Mouse (Mus musculus): ENCODE results near the gene Kremen1. TPM values are rescaled to one million over a fixed set of nuclear protein-coding genes. Genes with fewer than 3 reads are reported as not detected.

Kremen1 gene
- polyA plus RNA-seq, 1 experiment from 2014 or later, result 1.9 TPM

- WGBS (ENCODE audit: insufficient replicate concordance), result 67% methylated on average over 2 of the region's 2 CpGs
- no peaks in the 10 kb centered on the region; the same call in 1 of the 2 replicates for H3K4me1 ChIP-seq (replicated peaks)
These were observed 22.6 kb upstream of the Kremen1 start for GRCm38 (mm10) chr11:5283987-5284386.

GRCm38 (mm10) chr11:5280932-5281331 is 19.6 kb upstream of the Kremen1 start:
- Histone ChIP-seq H3K4me2 (no peak overlapping the region), H3K27ac (replicated peaks) (no peak overlapping the region), H3K27me3 (no peaks in the 10 kb centered on the region), H3K36me3 (replicated peaks) (peaks cover 26% of the 10 kb centered on the region; the same call in 1 of the 2 replicates), H3K4me3 (replicated peaks) (no peak overlapping the region), H3K4me1 (replicated peaks) (no peaks in the 10 kb centered on the region; the same call in 1 of the 2 replicates), H3K9ac (no peak overlapping the region), H3K9me3 (replicated peaks) (no peaks in the 10 kb centered on the region)
- no peak for ATAC-seq (ENCODE audit: insufficient read depth)
- WGBS (ENCODE audit: insufficient replicate concordance), result 69% methylated on average over 7 of the region's 7 CpGs

More at GRCm38 (mm10) chr11:5283987-5284386, 22.6 kb upstream of the Kremen1 start:
- Histone ChIP-seq H3K27me3 (no peaks in the 10 kb centered on the region), H3K27ac (replicated peaks) (no peak overlapping the region), H3K4me3 (replicated peaks) (no peak overlapping the region), H3K4me2 (no peak overlapping the region), H3K9ac (no peak overlapping the region), H3K36me3 (replicated peaks) (peaks cover 34% of the 10 kb centered on the region; the same call in 1 of the 2 replicates), H3K9me3 (replicated peaks) (no peaks in the 10 kb centered on the region)
- ATAC-seq (ENCODE audit: insufficient read depth), result no peak

- Histone ChIP-seq H3K27me3 (no peaks in the 10 kb centered on the region), H3K9ac (no peak overlapping the region), H3K4me1 (replicated peaks) (peaks cover 2% of the 10 kb centered on the region; the same call in 1 of the 2 replicates), H3K27ac (replicated peaks) (no peak overlapping the region), H3K9me3 (replicated peaks) (no peaks in the 10 kb centered on the region), H3K4me2 (no peak overlapping the region), H3K4me3 (replicated peaks) (no peak overlapping the region), H3K36me3 (replicated peaks) (0 out of 2 replicates have a peak, but pooled peaks cover 17% of the 10 kb centered on the region)
- ATAC-seq (ENCODE audit: insufficient read depth), result no peak
- 83% methylated on average over 2 of the region's 2 CpGs for WGBS (ENCODE audit: insufficient replicate concordance)
These were observed 17.1 kb upstream of the Kremen1 start for GRCm38 (mm10) chr11:5278463-5278862.

GRCm38 (mm10) chr11:5277307-5277971 is 16.1 kb upstream of the Kremen1 start:
- no peaks in the 10 kb centered on the region for H3K27me3 ChIP-seq
- no peaks in the 10 kb centered on the region for H3K9me3 ChIP-seq (replicated peaks)
- no peak overlapping the region for H3K4me2 ChIP-seq
- no peak overlapping the region for H3K9ac ChIP-seq
- H3K27ac ChIP-seq (replicated peaks), result no peak overlapping the region
- H3K4me3 ChIP-seq (replicated peaks), result no peak overlapping the region
- H3K36me3 ChIP-seq (replicated peaks), result 0 out of 2 replicates have a peak, but pooled peaks cover 14% of the 10 kb centered on the region
- 70% methylated on average over 5 of the region's 5 CpGs for WGBS (ENCODE audit: insufficient replicate concordance)
- peaks cover 10% of the 10 kb centered on the region; the same call in 1 of the 2 replicates for H3K4me1 ChIP-seq (replicated peaks)
- no peak for ATAC-seq (ENCODE audit: insufficient read depth)

- Histone ChIP-seq H3K27me3 (no peaks in the 10 kb centered on the region), H3K4me1 (replicated peaks) (peaks cover 10% of the 10 kb centered on the region; the same call in 1 of the 2 replicates), H3K4me2 (no peak overlapping the region), H3K4me3 (replicated peaks) (no peak overlapping the region), H3K9me3 (replicated peaks) (no peaks in the 10 kb centered on the region), H3K27ac (replicated peaks) (no peak overlapping the region), H3K36me3 (replicated peaks) (no peaks in the 10 kb centered on the region), H3K9ac (no peak overlapping the region)
- ATAC-seq (ENCODE audit: insufficient read depth), result no peak
- 65% methylated on average over 4 of the region's 4 CpGs for WGBS (ENCODE audit: insufficient replicate concordance)
These were observed 13.9 kb upstream of the Kremen1 start for GRCm38 (mm10) chr11:5275216-5275615.

GRCm38 (mm10) chr11:5272536-5273234 is 11.3 kb upstream of the Kremen1 start:
- H3K9me3 ChIP-seq (replicated peaks), result no peaks in the 10 kb centered on the region
- 0 out of 2 replicates have a peak, but pooled peaks cover 10% of the 10 kb centered on the region for H3K4me1 ChIP-seq (replicated peaks)
- no peaks in the 10 kb centered on the region for H3K27me3 ChIP-seq
- 34% methylated on average over 9 of the region's 9 CpGs for WGBS (ENCODE audit: insufficient replicate concordance)
- no peak overlapping the region for H3K9ac ChIP-seq
- no peak overlapping the region for H3K4me2 ChIP-seq
- H3K27ac ChIP-seq (replicated peaks), result no peak overlapping the region
- H3K4me3 ChIP-seq (replicated peaks), result no peak overlapping the region
- ATAC-seq (ENCODE audit: insufficient read depth), result no peak
- H3K36me3 ChIP-seq (replicated peaks), result no peaks in the 10 kb centered on the region

GRCm38 (mm10) chr11:5272066-5272360 is 10.7 kb upstream of the Kremen1 start:
- no peak overlapping the region for H3K9ac ChIP-seq
- H3K4me2 ChIP-seq, result no peak overlapping the region
- no peaks in the 10 kb centered on the region for H3K36me3 ChIP-seq (replicated peaks)
- H3K9me3 ChIP-seq (replicated peaks), result no peaks in the 10 kb centered on the region
- WGBS (ENCODE audit: insufficient replicate concordance), result 59% methylated on average over 4 of the region's 4 CpGs
- no peaks in the 10 kb centered on the region for H3K27me3 ChIP-seq
- ATAC-seq (ENCODE audit: insufficient read depth), result no peak
- no peak overlapping the region for H3K4me3 ChIP-seq (replicated peaks)
- H3K4me1 ChIP-seq (replicated peaks), result 0 out of 2 replicates have a peak, but pooled peaks cover 10% of the 10 kb centered on the region
- no peak overlapping the region for H3K27ac ChIP-seq (replicated peaks)

- Histone ChIP-seq H3K27me3 (no peaks in the 10 kb centered on the region), H3K4me3 (replicated peaks) (no peak overlapping the region), H3K4me1 (replicated peaks) (0 out of 2 replicates have a peak, but pooled peaks cover 10% of the 10 kb centered on the region), H3K9me3 (replicated peaks) (no peaks in the 10 kb centered on the region), H3K4me2 (no peak overlapping the region), H3K27ac (replicated peaks) (no peak overlapping the region), H3K9ac (no peak overlapping the region), H3K36me3 (replicated peaks) (no peaks in the 10 kb centered on the region)
- WGBS (ENCODE audit: insufficient replicate concordance), result 58% methylated on average over 9 of the region's 9 CpGs
- no peak for ATAC-seq (ENCODE audit: insufficient read depth)
These were observed 10.1 kb upstream of the Kremen1 start for GRCm38 (mm10) chr11:5271274-5272065.

GRCm38 (mm10) chr11:5269846-5270461 is 8.6 kb upstream of the Kremen1 start:
- ATAC-seq (ENCODE audit: insufficient read depth), result peak; percentile 54; the same call in 1 of the 2 replicates
- Histone ChIP-seq H3K9ac (no peak overlapping the region), H3K27me3 (no peaks in the 10 kb centered on the region), H3K4me1 (replicated peaks) (0 out of 2 replicates have a peak, but pooled peaks cover 10% of the 10 kb centered on the region), H3K4me2 (no peak overlapping the region), H3K4me3 (replicated peaks) (no peak overlapping the region), H3K27ac (replicated peaks) (no peak overlapping the region), H3K9me3 (replicated peaks) (no peaks in the 10 kb centered on the region), H3K36me3 (replicated peaks) (no peaks in the 10 kb centered on the region)
- WGBS (ENCODE audit: insufficient replicate concordance), result 55% methylated on average over 8 of the region's 8 CpGs

- Histone ChIP-seq H3K4me2 (no peak overlapping the region), H3K9ac (no peak overlapping the region), H3K27ac (replicated peaks) (no peak overlapping the region), H3K36me3 (replicated peaks) (no peaks in the 10 kb centered on the region), H3K4me3 (replicated peaks) (no peak overlapping the region), H3K4me1 (replicated peaks) (peaks cover 15% of the 10 kb centered on the region), H3K27me3 (peaks cover 6% of the 10 kb centered on the region), H3K9me3 (replicated peaks) (no peaks in the 10 kb centered on the region)
- 62% methylated on average over 8 of the region's 8 CpGs for WGBS (ENCODE audit: insufficient replicate concordance)
- no peak for ATAC-seq (ENCODE audit: insufficient read depth)
These were observed 4.4 kb upstream of the Kremen1 start for GRCm38 (mm10) chr11:5265764-5266163.
